Mouse (Mus musculus) CD8-positive naive resting alpha-beta T cell, adult 2 months (primary cell): ENCODE data around the gene Ptdss2.

Source experiments
- DNase-seq, 2 experiments: peaks; one replicate each; pipeline ENCODE4 v3.0.0; 2022; ENCODE audit warnings: low read depth in 2 of 2, low spot score in 2 of 2

Ptdss2 gene

DNA sequence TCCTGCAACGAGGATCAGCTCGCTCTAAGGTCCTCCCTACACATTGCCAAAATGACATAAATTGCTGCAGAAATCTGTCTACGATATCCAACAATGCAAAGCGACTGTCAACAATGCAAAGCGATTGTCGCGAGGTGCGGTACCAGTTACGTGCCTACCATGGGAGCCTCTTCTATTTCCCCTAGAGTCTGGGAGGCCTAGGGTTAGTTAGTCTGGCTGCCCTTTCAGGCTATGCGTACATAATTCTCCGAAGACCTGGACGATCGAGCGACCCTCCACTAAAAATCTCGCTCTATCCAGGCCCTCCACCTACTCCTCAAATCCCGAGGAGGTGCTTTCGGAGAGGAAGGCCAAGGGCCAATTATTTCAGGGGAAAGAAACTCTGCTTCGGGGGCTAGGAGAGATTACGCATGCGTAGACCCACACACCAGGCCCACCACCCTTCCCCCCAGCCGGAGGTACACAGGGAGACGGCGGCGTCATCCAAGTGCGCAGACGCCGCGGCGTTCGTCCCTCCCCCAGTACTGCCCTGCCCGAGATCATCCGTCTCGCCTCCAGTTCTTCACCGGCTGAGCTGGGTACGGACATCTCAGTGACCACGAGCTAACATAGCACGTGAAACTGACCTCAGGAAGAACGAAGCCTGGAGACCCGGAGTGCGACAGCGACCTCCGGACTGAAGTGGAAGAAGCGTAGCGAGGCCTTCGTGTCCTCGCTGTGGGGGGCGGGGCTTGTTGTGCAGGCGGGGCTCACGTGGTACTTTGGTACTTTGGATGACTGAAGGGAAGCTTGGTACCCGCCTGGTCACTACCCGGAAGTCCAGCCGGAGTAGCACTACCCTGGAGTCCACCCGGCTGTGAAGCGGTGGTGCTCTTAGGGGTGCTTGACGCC lies 50.2 kb downstream of the Ptdss2 start, which contains the start of gene Rnh1:
TSS of gene Rnh1 (minus strand) at position 742 of the 891 bp plus-strand sequence.
- peak; percentile 71 to 86 for DNase-seq

DNA sequence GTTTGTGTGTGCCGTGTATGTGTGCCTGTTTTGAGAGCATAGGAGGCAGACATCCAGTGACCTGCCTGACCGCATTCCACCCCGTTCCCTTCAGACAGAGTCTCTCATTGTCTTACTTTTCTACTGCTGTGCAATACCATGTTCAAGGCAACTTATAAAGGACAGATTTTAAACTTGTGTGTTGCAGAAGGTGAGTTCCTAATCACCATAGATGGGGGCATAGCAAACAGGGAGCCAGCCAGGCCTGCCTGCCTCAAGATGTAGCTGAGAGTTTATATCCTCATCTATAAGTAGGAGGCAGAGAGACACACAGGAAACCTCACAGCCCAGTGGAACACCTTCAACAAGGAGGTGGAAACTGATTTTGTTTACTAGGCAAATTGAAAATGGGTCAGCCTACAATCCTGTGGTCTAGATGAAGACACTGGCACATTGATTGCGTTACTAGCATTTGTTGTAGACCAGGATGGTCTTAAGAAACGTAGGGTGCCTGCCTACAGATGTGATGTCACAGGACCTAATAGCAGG lies 51.2 kb downstream of the Ptdss2 start:
- DNase-seq, result no peak

DNA sequence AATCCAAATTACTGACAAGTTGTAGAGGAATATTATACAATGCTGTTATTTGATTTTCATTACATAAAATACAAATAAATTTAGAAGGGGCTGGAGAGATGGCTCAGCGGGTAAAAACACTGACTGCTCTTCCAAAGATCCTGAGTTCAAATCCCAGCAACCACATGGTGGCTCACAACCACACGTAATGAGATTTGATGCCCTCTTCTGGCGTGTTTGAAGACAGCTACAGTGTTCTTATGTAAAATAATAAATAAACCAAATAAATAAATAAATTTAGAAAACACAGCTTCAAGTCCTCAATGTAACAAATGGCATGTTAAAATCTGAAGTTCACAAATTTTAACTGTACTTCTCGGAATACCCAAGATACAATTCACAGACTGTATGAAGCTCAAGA lies 52.9 kb downstream of the Ptdss2 start:
- DNase-seq, result no peak

DNA sequence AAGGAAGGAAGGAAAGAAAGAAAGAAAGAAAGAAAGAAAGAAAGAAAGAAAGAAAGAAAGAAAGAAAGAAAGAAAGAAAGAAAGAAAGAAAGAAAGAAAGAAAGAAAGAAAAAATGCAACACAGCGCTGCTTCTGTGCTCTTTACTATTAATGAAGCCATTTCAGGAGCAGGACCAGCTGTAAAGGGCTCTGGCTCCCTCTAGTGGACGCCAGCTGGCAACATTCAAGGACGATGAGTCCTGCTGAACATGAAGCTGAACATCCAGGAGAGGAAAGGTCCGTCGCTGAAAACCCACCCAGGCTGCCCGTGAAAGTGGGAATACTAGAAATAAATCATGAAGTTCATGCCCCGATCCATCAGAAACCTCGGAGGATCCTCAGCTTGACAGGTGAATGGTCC lies 54.0 kb downstream of the Ptdss2 start:
- peak; percentile 81 to 85 for DNase-seq

DNA sequence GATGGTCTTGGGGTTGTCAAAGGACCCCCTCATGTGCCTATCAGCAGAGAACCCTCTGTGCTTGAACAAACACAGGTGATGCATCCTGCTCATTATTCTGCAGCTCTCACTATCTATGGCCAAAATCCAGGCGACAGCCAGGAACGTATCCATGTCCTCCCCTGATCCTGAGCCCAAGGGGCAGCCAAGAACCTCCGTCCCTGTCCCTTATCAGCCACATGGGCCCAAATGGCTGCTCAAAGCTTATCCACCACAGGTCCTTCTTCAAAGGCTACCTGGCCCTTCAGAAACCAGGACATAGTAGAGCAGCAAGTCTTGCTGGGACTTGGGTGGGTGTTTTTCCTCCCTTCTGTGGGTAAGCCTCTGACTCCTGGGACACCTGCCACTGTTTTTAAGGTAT lies 66.0 kb downstream of the Ptdss2 start:
- no peak for DNase-seq

DNA sequence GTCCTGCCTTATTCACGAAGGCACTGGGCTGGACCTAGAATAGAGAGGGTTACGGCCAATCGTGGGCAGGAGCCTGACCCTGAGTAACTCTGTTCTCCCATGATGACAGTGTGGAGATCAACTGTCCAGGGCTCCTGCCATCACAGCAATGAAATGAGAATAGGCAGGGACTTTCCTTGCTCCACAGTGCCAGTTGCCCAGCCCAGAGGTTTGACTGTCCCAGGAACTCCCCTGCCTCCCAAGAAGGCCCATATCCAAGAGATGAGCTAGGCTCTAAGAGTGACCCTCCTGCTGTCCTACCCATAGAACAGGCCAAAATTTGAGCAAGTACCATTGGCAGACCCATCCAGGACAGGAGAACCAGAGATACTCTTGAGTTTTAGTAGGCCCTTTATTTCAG lies 66.6 kb downstream of the Ptdss2 start:
- DNase-seq, result no peak

DNA sequence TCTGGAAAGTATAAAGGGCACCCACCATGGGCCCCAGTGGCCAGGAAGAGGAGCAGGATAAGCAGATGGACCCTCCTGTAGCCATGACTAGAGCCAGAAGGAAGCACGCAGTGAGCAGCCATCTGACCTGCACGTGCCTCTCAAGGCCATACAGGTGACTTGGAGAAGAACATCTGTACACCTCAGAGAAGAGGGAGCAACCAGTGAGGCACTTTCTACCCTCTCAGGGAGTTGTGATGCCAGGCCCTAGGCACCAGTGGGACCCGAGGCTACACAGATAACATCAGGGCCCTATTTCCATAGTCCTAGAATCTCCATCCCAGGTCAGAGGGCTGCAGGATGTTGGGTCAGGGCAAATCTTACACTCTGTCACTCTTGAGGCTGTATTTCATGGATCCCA lies 68.0 kb downstream of the Ptdss2 start:
- DNase-seq, result no peak

DNA sequence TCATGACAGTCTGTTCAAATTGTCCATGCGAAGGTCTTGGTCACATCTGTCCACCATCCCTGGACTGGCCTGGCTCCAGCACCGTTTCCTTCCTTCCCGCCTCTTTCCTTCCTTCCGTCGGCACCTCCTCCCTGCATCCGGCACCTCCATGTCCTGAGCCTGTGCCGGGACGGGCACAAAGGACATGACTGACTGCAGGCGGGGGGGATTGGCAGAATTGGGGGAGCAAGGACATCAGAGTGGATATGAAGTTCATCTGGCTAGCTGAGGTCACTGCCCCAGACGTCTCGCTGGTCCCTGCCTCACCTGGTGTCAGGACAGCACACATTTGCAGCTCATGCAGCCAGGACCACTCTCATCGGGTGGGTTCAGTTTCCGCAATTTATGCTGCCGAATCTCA lies 68.9 kb downstream of the Ptdss2 start:
- DNase-seq, result no peak

DNA sequence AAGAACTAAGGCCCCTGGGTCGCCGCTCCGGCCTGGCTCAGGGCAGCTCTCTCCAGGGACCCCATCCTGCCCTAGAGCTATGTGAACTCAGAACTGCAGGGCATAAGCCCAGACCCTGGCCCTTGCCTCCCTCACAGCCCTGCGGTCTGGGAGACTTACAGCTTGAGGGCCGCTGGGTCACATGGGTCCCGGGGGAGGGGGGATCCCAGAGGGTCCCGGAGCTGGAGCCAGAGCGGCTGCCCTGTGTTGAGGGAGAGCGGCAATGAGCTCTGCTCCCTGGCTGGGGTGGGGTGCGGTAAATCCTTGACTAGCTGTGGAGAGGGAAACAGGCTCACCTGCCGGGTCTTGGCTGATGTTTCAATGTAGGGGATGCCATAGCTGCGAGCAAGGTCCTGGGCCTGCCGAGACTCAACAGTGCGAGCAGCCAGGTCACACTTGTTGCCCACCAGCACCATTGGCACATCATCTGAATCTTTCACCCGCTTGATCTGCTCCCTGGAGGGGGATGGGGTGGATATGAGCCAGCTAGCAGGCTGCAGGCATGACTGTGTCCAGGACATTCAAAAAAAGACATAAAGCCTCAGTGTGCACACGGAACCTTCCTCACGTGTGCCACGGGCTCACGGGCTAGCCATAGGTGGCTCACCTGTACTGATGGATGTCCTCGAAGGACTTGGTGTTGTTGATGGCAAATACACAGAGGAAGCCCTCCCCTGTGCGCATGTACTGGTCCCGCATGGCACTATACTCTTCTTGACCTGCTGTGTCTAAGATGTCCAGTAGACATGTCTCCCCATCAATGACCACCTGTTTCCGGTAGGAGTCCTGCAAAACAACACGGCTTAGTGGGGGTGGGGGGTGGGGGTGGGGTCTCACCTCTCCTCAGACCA lies 69.9 kb downstream of the Ptdss2 start:
- no peak for DNase-seq

DNA sequence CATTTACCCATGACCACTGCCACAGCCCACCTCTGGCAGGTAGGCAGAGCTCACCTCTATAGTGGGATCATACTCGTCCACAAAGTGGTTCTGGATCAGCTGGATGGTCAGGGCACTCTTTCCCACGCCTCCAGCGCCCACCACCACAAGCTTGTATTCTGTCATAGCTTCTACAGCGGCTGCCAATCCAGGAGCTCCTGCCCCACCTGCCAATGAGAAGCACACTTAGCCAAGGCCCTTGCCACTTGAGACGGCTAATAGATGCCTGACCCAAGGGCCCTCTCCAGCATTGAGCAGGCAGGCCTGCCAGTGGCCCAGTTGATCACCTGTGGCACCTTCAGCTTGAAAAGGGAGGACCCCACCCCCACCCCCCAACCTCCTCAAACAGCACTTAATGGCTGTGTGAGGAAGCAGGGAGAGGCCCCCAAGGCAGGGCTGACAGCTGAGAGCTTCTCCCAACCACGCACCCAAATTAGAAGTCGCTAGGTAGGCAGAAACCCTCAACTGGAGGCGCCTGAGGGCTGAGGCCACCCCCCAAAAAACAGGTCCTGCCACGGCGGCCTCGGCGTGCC lies 70.7 kb downstream of the Ptdss2 start:
- no peak for DNase-seq

DNA sequence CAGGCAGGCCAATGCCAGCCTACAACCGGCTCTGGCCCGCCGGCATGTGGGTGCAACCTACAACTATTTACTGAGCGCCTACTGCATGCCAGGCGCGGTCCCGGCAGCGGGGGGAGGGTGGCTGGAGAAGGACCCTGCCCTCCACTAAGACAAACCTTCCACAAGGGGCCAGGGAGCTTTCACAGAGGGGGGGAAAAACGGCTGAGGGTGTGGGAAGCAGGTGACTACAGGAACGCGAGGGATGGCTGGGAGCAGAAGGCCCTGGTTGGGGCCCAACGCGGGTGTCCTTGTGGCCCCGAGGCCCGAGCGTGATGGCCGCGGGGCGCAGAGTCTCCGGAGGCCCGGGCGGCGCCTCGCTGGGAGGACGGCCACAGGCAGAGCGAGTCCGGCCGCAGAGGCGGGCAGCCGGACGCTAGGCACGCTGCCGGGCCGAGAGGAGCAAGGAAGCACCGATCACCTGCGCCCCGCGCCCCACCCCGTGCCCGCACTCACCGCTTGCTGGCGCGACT lies 71.2 kb downstream of the Ptdss2 start:
- no peak for DNase-seq

DNA sequence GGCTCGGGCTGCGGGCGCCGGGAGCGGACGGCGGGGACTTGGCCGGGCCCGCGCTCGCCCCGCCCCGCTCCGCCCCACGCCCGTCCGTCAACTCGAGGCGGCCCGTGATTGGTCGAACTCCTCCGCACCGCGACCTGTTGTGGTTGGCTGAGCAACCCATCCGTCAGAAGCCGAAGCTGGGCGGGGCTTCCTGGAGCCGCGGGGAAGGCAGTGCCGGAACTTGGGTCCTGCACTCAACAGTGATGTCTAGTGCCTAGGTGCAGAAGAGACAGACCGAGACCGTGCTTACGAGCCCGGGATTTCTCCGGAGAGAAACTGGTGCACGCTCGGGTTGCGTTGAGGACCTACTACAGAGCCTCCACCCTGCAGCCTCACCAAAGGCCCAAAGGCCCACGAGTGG lies 71.8 kb downstream of the Ptdss2 start, which contains the start of the genes Hras and Lrrc56:
TSS of gene Hras (minus strand) at position 58 of the 400 bp plus-strand sequence.
TSS of gene Lrrc56 (plus strand) at position 210 of the 400 bp plus-strand sequence.
- DNase-seq, result peak; percentile 92 to 95

DNA sequence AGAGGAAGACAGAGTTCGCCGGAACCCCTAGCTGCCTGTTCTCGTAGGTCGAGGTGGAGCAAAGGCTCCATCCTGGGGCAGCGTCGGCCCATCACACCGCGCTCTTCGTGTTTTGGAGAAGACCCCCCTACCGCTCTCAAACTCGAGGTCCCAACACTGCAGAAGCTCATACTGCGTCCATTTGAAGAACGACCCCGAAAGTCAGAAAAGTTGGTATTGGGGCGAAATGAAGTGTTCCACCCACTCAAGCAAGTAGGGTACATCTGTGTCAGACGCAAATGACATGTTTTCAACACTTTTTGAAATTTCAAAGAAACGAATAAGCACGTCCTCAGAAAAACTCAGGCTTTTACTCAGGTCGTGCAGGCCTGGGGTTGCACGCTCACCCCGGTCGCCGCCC lies 72.2 kb downstream of the Ptdss2 start:
- DNase-seq, result no peak

DNA sequence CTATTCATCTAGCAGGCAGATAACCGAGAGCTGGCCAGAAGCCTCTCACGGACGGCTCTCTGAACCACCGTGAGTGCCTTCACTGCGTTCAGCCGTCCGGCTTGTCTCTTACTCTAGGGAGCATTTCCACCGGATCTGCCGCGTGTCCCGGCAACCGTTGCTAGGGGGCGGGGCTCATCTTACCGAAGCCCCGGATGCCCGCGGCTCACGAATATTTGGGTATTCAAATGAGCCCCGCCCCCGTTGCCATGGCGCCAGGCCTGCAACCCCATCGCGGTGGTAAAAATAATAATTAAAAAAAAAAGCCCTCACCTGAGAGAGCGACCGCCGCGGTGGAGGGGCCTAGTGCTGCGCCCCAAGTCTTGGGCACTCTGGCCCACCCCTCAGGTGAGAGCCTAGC lies 72.6 kb downstream of the Ptdss2 start:
- DNase-seq, result peak; percentile 75 to 89

DNA sequence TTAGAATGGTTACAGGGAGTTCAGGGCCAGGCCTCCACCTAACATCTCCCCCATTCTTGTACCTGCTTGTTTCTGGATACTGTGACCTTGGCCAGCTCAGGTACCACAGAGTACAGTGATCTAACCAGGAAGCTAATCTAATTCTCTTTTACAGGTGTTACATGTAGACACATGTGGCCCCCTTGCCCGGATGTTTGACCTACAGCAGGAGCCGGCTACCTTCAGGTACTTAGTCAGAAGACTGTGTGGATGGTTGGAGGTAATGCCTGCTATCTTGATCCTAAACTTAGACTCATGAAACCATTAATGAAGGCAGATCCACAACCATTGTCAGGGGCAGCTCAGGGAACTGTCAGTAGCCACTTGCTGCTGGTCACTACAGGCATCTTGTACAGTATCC lies 73.6 kb downstream of the Ptdss2 start:
- no peak for DNase-seq

DNA sequence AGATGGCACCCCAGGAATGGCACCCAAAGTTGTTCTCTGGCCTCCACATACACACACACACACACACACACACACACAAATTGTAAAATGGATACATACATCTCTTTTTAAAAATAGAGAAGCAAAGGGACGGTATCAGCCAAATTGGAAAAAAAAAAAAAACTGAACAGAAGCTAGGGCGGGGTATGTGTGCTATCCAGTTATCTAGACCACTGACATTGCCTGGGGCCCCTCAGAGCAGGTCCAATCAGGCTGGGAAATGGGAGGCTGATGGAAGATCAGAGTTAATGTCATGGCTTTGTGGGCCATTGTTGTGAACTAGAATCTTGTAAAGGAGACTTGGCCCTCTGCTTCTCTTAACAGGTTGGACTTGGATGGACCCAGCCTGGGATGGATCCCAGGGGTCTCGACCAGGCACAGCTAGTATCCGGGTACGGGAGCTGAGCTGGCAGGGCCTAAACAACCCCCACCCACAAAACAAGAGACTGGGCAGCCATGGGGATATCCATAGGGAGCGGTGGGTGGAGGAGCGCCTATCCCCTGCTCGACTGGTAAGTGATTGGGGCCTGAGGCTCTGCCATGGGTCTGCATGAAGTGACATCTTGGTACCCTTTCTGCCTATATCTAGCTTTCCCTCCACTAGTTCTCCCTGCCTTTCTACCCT lies 74.6 kb downstream of the Ptdss2 start:
- DNase-seq, result no peak

DNA sequence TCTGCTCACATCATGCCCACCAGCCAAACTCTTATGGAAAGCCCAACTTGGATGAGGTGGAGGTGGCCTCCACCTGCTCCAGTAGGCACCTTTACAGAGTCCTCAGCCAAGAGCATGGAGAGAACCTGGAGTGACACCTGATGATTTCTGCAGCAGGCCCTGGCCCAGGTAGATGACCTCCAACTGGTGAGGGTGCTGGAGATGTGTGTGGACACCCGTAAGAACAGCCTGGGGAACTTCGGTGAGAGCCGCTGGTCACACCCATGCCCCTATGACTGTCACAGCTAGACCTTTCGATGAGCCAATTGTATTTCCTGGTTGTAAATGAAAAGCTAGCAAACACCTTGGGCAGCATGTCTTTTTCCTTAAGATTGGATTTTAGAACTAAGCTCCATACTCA lies 75.9 kb downstream of the Ptdss2 start:
- no peak for DNase-seq

DNA sequence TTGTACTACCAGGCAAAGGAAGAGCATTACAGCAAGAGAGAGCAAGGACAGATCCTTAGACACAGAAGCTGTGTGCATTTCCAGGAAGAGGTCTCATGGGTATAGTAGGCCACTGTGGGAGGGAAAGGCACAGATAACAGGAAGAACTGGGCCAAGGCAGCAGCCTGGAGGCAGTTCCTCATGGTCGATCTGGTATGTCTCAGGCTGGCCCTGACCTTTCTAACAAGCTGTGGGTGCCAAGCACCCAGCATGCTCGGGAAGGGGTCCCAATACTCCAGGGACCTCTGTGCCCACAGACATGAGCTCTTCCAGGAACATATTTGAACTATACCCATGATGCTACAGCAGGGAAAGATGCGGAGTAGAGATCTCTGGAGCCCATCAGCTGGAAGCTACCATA lies 82.4 kb downstream of the Ptdss2 start:
- DNase-seq, result no peak

DNA sequence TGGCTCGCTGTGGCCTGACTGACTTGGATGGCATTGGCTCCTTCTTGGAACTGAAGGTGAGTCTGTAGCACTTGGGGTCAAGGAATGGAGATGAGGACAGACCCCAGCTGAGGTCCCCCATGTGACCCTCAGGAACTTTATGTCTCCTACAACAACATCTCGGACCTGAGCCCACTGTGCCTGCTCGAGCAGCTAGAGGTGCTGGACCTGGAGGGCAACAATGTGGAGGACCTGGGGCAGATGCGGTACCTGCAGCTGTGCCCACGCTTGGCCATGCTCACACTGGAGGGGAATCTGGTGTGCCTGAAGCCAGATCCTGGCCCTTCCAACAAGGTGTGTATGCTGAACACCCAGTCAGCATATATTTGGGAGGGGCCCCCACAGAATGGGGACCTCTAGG lies 83.3 kb downstream of the Ptdss2 start:
- DNase-seq, result no peak

DNA sequence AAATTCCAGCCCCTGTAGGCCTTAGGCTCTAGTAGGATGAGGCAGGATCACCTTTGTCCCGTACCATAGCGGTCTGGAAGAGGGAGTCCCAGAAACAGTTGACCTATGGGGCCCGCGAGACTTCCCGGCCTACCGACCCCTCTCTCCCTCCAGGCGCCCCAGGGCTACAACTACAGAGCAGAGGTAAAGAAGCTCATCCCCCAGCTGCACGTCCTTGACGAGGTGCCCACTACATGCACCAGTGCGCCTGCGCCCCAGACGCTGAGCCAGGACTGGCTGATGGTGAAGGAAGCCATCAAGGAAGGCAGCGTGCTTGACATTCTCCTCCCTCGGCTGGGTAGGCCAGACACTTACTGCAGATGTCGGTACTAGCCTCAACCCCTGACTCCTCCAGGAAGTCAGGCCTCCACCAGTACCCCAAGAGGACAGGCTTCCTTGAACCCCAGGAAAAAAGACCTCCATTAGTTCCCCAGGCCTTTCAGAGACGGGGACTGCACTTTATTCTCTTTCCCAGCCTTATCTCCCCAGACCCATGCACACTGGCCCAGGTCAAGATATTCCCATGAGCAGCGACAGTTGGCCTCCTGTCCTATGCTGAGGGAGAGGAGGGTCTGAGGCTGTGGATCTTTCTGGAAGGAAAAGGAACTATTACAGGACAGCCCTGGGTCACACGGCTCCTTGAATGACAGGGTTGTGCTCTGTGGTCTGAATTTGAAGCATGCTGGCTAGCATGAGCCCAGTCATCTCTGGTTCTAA lies 84.2 kb downstream of the Ptdss2 start:
- DNase-seq, result no peak
